Mouse (Mus musculus): Measurements from ENCODE around the gene Tmprss6.

GRCm38 (mm10) chr15:78431541-78432121 is 36.8 kb downstream of the Tmprss6 start:
- TF ChIP-seq CTCF (IDR thresholded peaks at IDR 0.05), result no peak
- no peak for TF ChIP-seq POLR2A (IDR thresholded peaks at IDR 0.05; ENCODE audit: insufficient read depth, low read depth, low read length)

All from heart, adult 2 months (tissue).